Mouse (Mus musculus): Measurements from ENCODE around the gene Gtf3c2.

The Gtf3c2 gene

DNA sequence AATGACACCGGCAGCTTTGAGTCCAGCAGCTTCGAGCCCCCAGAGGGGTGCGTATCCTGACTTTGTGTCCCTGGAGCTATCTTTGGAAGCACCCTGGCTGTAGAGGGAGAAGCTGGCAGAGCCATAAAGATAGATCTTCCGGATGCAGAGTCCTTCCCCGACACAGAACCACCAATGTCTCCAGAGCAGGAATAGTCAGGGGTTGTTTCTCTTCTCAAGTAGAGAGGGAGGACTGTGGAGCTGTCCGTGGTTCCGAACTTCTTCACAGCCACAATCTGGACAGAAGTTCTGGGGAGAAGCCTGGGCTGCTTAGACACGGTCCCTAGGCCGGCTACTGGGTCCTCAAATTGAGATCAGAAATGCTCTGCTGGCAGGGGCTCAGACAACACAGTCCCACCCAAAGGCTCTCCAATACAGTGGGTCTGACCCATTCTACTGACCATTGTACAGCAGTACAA, 40.9 kb downstream of the Gtf3c2 start:
- no peak for DNase-seq (ENCODE audit: low spot score in 2 of 2)

DNA sequence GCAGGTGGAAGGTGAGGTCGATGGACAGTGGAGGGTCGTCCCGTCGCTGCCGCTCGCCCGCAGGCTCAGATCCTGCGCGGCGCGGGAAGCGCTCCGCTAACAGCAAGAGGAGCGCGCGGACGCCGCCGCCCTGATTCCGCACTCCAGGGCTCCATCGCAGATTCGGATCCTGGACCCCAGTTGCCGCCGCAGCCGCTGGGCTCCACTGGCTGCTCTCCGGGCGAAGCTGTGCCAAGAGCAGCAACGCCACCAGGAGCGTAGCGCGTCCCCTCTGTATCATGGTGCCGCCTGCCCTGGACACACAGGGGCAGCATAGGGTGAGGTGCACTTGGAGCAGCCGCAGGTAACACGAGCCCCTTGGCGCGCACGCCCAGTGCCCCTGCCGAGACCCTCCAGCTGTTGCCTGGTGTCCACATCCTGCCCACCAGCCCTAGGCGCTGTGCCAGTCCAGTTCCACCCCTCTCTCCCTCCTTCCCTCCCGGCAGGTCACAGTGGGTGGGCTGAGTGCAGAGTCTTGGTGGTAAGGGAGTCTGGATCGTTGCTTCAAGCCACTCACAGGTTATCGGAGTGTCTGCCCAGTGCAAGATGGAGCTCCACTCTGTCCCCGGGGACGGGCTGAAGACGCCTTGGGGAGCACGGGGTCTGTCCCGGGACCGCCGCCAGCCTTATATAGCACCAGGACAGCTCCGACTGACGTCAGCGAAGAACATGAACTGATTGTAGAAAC, 41.5 kb downstream of the Gtf3c2 start, which contains the start of gene Ucn:
Ucn (minus strand) TSS at position 589 of the 727 bp plus-strand sequence.
- DNase-seq (ENCODE audit: low spot score in 2 of 2): no peak

DNA sequence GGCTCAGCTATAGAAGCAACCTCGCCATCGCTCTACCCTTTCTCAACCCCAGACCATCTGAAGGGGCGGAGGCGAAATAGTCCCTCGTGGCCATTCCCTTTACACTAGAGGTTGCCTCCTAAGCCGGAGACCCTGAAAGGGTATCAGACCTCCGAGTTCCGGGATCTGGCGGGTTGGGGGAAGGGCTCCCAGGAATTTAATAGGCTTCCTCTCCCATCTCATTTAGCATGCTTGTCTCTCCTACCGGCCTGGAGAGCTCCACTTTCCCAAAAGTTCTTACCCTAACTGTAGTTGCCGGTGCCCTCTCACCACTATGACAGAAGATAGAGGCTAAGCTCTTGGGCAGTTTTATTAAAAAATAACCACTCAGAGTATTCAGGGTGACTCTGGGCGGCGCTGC, 42.3 kb downstream of the Gtf3c2 start:
- no peak for DNase-seq (ENCODE audit: low spot score in 2 of 2)

DNA sequence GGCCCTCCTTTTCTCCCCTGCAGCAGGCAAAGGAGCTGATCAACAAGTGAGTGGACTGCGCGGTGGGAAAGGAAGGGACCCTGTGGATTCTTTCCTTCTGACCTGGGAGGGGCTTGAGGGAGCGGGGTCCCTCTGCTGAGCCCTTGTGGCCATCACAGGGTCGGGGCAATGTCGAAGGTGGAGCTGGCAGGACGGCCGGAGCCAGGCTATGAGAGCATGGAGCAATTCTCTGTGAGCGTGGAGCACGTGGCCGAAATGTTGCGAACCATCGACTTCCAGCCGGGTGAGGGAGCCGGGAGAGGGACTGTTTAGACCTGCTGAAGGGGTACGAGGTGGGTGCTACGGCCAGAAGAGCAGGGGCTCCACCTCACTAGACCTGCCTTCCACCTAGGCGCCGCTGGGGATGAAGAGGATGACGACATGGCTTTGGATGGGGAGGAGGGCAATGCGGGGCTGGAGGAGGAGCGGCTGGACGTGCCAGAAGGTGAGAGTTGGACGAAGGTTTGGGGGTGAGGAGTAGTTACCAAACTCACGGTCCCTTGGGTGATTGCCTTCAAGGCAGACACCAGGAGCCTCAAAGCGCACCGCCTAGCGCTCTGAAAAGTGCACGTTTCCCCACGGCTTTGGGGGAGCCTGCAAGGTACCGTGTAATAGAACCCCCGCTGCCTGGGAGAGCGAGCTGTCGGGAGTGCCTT, 43.1 kb downstream of the Gtf3c2 start:
- DNase-seq (ENCODE audit: low spot score in 2 of 2): no peak

DNA sequence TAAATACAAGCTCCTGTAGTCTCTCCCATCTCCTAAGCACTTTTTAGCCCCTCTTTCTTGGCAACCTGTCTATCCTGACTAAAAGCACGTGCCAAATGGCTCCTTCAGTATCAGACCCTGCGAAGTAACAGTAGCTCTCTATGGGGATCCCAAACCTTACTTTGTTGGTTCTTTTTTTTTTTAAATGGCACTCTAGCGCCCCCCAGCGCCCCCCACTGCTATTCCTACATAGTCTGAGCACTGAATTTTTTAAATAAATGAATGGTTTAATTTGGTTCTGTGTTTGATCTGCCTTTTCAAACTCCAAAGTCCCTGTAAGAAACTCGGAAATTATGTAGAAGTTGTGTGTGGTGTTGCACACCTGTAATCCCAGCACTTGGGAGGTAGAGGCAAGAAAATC, 53.9 kb downstream of the Gtf3c2 start:
- no peak for DNase-seq (ENCODE audit: low spot score in 2 of 2)

DNA sequence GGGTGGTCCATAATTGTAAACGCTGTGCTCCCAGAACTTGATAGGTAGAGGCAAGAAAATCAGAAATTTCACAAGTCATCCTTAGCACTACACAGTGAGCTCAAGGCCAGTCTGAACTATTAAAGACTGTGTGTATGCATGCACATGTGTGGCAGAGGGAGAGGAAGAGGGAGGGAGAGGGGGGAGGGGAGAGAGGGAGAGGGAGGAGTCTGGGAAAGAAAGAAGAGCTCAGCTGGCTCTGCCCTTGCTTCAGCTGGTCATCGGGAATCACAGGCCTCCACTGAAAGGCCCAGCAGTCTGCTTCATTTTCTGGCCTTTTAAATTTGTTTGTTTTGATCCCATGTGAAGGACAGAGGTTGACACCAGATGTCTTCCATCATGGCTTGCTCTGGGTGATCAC, 56.5 kb downstream of the Gtf3c2 start:
- DNase-seq (ENCODE audit: low spot score in 2 of 2): no peak

DNA sequence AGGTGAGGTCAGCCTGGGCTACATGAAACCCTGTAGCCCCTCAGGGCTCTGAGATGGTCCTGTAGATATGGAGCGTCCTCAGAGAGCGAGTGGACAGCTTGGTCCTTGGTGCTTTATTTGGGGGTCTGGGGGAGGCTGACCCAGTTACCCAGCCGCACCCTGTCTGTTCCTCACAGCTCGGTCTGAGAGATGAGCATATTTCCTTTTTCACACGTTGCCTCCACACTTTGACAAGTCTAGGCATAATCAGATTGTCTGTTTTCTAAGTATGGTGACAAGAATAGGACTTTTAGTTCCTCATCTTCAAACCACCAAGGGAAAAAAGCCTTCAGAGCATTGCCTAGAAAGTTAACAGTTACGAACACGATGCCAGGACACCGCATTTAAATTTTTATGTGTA, 58.8 kb downstream of the Gtf3c2 start:
- DNase-seq (ENCODE audit: low spot score in 2 of 2): no peak

DNA sequence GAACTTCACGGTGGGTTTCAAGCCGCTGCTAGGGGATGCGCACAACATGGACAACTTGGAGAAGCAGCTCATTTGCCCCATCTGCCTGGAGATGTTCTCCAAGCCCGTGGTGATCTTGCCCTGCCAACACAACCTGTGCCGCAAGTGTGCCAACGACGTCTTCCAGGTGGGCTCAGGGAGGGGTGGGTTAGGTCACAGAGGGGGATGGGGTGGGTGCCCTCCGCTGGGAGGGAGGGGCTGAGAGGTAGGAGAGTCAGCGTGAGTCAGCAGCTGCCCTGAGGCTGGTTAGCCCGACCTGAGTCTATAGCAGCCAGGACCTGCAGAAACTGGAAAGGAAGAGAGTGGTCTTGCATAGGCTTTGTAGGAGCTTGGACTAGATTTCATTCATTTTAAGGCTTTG, 63.0 kb downstream of the Gtf3c2 start:
- no peak for DNase-seq (ENCODE audit: low spot score in 2 of 2)

DNA sequence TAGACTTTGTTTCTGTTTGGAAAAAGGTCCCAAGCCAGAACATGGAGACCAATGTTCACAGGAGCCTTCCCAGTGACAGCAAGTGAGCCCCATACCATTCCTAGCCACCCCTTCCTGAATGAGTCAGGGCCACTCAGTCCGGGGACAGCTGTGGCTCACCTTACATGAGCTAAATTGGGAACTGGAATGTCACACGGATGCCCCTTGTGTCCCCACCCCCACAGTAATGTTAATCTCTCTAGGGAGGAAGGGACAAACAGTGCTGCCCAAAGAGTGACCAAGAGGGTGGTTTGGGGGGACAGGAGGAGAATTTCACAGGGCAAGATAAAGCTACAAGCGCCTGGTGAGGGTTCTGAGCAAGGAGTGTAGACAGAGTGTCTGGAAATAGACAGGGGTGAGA, 63.6 kb downstream of the Gtf3c2 start, which contains the start of gene Trim54:
Trim54 (plus strand) TSS at position 359 of the 400 bp plus-strand sequence.
- DNase-seq (ENCODE audit: low spot score in 2 of 2): no peak

DNA sequence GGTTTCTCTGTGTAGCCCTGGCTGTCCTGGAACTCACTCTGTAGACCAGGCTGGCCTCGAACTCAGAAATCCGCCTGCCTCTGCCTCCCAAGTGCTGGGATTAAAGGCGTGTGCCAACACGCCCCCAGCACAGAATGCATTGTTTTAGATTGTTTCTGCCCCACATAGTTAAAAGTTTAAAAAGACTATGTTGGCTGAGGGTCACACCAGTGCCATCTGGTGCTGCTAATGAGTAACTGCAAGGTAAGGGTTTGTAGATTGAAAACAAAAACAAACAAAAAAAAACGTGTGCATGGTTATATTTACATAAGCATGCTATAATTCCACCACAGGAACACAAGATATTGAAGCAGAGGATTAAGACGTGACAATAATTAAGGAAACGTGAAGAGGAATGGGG, 69.2 kb downstream of the Gtf3c2 start:
- DNase-seq (ENCODE audit: low spot score in 2 of 2): no peak

DNA sequence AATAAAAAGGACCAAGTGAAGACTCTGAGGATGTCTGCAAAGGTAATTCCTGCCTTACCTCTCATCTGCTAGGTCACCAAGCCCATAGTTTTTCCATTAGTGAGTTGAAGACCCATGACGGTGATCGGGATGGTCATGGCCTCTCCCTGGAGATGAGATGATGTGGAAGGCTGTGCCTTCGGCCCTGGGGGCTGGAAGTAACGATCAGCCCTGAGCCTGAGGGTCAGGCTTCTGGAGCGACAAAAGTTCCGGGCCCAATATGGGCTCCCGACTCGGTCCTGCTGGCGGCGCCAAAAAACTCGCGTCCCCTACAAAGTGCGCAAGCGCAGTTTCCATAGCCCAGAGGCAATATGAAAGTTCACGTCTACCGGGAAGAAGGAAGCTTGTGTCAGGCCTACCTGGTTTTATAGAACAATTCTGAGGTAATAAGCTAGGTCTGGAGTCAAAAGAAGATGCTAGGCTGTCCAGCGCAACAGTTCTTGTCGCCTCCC, 71.9 kb downstream of the Gtf3c2 start, which contains the start of gene Slc30a3:
Slc30a3 (minus strand) TSS at position 238 of the 491 bp plus-strand sequence.
- no peak for DNase-seq (ENCODE audit: low spot score in 2 of 2)

All from cerebellum, postnatal 4 days (tissue).